Mouse (Mus musculus): ENCODE results near the gene Cabcoco1. TPM values are rescaled to one million over a fixed set of nuclear protein-coding genes. Genes with fewer than 3 reads are reported as not detected.

The Cabcoco1 gene
- polyA plus RNA-seq, 1 experiment, result 1.8 TPM

- DNase-seq (ENCODE audit: extremely low spot score in 1 of 2, low spot score in 1 of 2), result peak in 1 of 2 experiments; percentile 28
These were observed 29.2 kb downstream of the Cabcoco1 start for GRCm38 (mm10) chr10:68512433-68513019.

GRCm38 (mm10) chr10:68507741-68508140, 34.0 kb downstream of the Cabcoco1 start:
- DNase-seq (ENCODE audit: extremely low spot score in 1 of 2, low spot score in 1 of 2), result no peak

GRCm38 (mm10) chr10:68506242-68506641, 35.5 kb downstream of the Cabcoco1 start:
- no peak for DNase-seq (ENCODE audit: extremely low spot score in 1 of 2, low spot score in 1 of 2)

- no peak for DNase-seq (ENCODE audit: extremely low spot score in 1 of 2, low spot score in 1 of 2)
These were observed 37.0 kb downstream of the Cabcoco1 start for GRCm38 (mm10) chr10:68504586-68505152.

GRCm38 (mm10) chr10:68501067-68501466, 40.6 kb downstream of the Cabcoco1 start:
- no peak for DNase-seq (ENCODE audit: extremely low spot score in 1 of 2, low spot score in 1 of 2)

- no peak for DNase-seq (ENCODE audit: extremely low spot score in 1 of 2, low spot score in 1 of 2)
These were observed 46.5 kb downstream of the Cabcoco1 start for GRCm38 (mm10) chr10:68495246-68495645.

- DNase-seq (ENCODE audit: extremely low spot score in 1 of 2, low spot score in 1 of 2), result no peak
These were observed 50.1 kb downstream of the Cabcoco1 start for GRCm38 (mm10) chr10:68491557-68491956.

- DNase-seq (ENCODE audit: extremely low spot score in 1 of 2, low spot score in 1 of 2), result no peak
These were observed 50.9 kb downstream of the Cabcoco1 start for GRCm38 (mm10) chr10:68490781-68491180.

GRCm38 (mm10) chr10:68472799-68473198, 68.9 kb downstream of the Cabcoco1 start:
- no peak for DNase-seq (ENCODE audit: extremely low spot score in 1 of 2, low spot score in 1 of 2)

- no peak for DNase-seq (ENCODE audit: extremely low spot score in 1 of 2, low spot score in 1 of 2)
These were observed 75.9 kb downstream of the Cabcoco1 start for GRCm38 (mm10) chr10:68465737-68466327.

- peak; percentile 29 to 91 for DNase-seq (ENCODE audit: extremely low spot score in 1 of 2, low spot score in 1 of 2)
These were observed 76.8 kb downstream of the Cabcoco1 start for GRCm38 (mm10) chr10:68464943-68465342.

- DNase-seq (ENCODE audit: extremely low spot score in 1 of 2, low spot score in 1 of 2), result no peak
These were observed 81.9 kb downstream of the Cabcoco1 start for GRCm38 (mm10) chr10:68459784-68460183.

GRCm38 (mm10) chr10:68457019-68457418, 84.7 kb downstream of the Cabcoco1 start:
- DNase-seq (ENCODE audit: extremely low spot score in 1 of 2, low spot score in 1 of 2), result no peak

GRCm38 (mm10) chr10:68454541-68454940, 87.2 kb downstream of the Cabcoco1 start:
- DNase-seq (ENCODE audit: extremely low spot score in 1 of 2, low spot score in 1 of 2), result no peak

- no peak for DNase-seq (ENCODE audit: extremely low spot score in 1 of 2, low spot score in 1 of 2)
These were observed 94.9 kb downstream of the Cabcoco1 start for GRCm38 (mm10) chr10:68446797-68447125.

GRCm38 (mm10) chr10:68445876-68446796, 95.6 kb downstream of the Cabcoco1 start:
- DNase-seq (ENCODE audit: extremely low spot score in 1 of 2, low spot score in 1 of 2), result no peak

GRCm38 (mm10) chr10:68445244-68445811, 96.4 kb downstream of the Cabcoco1 start:
- no peak for DNase-seq (ENCODE audit: extremely low spot score in 1 of 2, low spot score in 1 of 2)

GRCm38 (mm10) chr10:68444361-68445114, 97.2 kb downstream of the Cabcoco1 start:
- DNase-seq (ENCODE audit: extremely low spot score in 1 of 2, low spot score in 1 of 2), result no peak

- DNase-seq (ENCODE audit: extremely low spot score in 1 of 2, low spot score in 1 of 2), result no peak
These were observed 98.6 kb downstream of the Cabcoco1 start for GRCm38 (mm10) chr10:68443132-68443531.

GRCm38 (mm10) chr10:68442713-68443112, 99.0 kb downstream of the Cabcoco1 start:
- DNase-seq (ENCODE audit: extremely low spot score in 1 of 2, low spot score in 1 of 2), result no peak
